Mouse (Mus musculus): ENCODE measurements around the gene Efcab14. TPM values are rescaled to one million over a fixed set of nuclear protein-coding genes. Genes with fewer than 3 reads are reported as not detected.

The Efcab14 gene
- polyA plus RNA-seq, 1 experiment from 2014 or later = 24.4 TPM

- H3K27ac ChIP-seq (ENCODE audit: low read length) = peak within 1 kb of the TSS; percentile 69
- peak; percentile 72 for DNase-seq (ENCODE audit: low spot score)
- peak; percentile 83 for ATAC-seq
- no peaks in the 10 kb centered on the region for H3K27me3 ChIP-seq (replicated peaks; ENCODE audit: insufficient read depth, low read length)
- H3K4me2 ChIP-seq (replicated peaks; ENCODE audit: low read depth, low read length) = peak within 1 kb of the TSS; percentile 82
- TF ChIP-seq EP300 (IDR thresholded peaks at IDR 0.05) (no peak), CTCF (IDR thresholded peaks at IDR 0.05) (peak; percentile 44)
- H3K4me3 ChIP-seq (ENCODE audit: low read depth, low read length) = peak within 1 kb of the TSS; percentile 76
- no peaks in the 10 kb centered on the region for H3K9me3 ChIP-seq (ENCODE audit: low read length)
- peak within 1 kb of the TSS; percentile 60 for H3K9ac ChIP-seq (replicated peaks; ENCODE audit: low read depth)
- peaks cover 12% of the 10 kb centered on the region; the same call in 1 of the 2 replicates for H3K36me3 ChIP-seq (ENCODE audit: insufficient read depth, low read length)
- WGBS = under 1% methylated on average over 34 of the region's 69 CpGs
- H3K4me1 ChIP-seq (ENCODE audit: insufficient read depth, low read depth, low read length) = no peaks in the 10 kb centered on the region
Measured at GRCm38 (mm10) chr4:115784769-115785510, 47.4 kb downstream of the Efcab14 start, which contains the start of gene Atpaf1. Gene Atpaf1 (plus strand): TSS chr4:115784812.

- ATAC-seq (no peak), DNase-seq (ENCODE audit: low spot score) (no peak)
- Histone ChIP-seq H3K4me2 (replicated peaks; ENCODE audit: low read depth, low read length) (peak overlapping the region; percentile 82), H3K9ac (replicated peaks; ENCODE audit: low read depth) (peak overlapping the region; percentile 60; the same call in 1 of the 2 replicates), H3K4me1 (ENCODE audit: insufficient read depth, low read depth, low read length) (no peaks in the 10 kb centered on the region), H3K27me3 (replicated peaks; ENCODE audit: insufficient read depth, low read length) (no peaks in the 10 kb centered on the region), H3K4me3 (ENCODE audit: low read depth, low read length) (peak overlapping the region; percentile 76), H3K36me3 (ENCODE audit: insufficient read depth, low read length) (peaks cover 14% of the 10 kb centered on the region; the same call in 1 of the 2 replicates), H3K27ac (ENCODE audit: low read length) (no peak overlapping the region), H3K9me3 (ENCODE audit: low read length) (no peaks in the 10 kb centered on the region)
- TF ChIP-seq EP300 (IDR thresholded peaks at IDR 0.05) (no peak), CTCF (IDR thresholded peaks at IDR 0.05) (no peak)
- WGBS = 34% methylated on average over 7 of the region's 7 CpGs
Measured at GRCm38 (mm10) chr4:115785511-115786034, 48.0 kb downstream of the Efcab14 start.

DNA sequence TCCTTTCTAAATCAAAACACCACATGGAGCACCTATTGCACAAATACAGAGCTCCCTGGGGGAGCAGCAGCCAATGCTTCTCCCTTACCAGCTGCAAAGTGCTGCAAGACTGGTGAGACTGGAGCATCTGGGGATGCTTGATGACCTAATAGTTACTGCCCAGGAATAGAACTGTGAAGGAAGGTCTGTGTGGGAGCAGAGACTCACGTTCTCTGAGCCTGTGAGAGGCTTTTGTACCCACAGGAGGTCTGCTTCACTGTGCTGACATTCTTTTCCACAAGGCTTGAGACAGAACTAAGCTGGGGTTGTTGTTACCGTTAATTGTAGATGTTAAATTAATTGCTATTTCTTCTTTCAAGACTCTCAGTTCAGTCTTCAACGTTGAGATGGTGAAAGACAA lies 53.3 kb downstream of the Efcab14 start:
- no peak for TF ChIP-seq CTCF (IDR thresholded peaks at IDR 0.05)
- TF ChIP-seq EP300 (IDR thresholded peaks at IDR 0.05) = no peak
- ATAC-seq = no peak
- H3K36me3 ChIP-seq (ENCODE audit: insufficient read depth, low read length) = peaks cover 30% of the 10 kb centered on the region
- 85% methylated on average over 3 of the region's 3 CpGs for WGBS
- no peaks in the 10 kb centered on the region for H3K4me1 ChIP-seq (ENCODE audit: insufficient read depth, low read depth, low read length)
- no peak overlapping the region for H3K27ac ChIP-seq (ENCODE audit: low read length)
- no peak overlapping the region for H3K4me3 ChIP-seq (ENCODE audit: low read depth, low read length)
- H3K9me3 ChIP-seq (ENCODE audit: low read length) = no peaks in the 10 kb centered on the region
- no peak for DNase-seq (ENCODE audit: low spot score)
- no peaks in the 10 kb centered on the region for H3K27me3 ChIP-seq (replicated peaks; ENCODE audit: insufficient read depth, low read length)
- H3K9ac ChIP-seq (replicated peaks; ENCODE audit: low read depth) = no peak overlapping the region
- H3K4me2 ChIP-seq (replicated peaks; ENCODE audit: low read depth, low read length) = no peak overlapping the region

GRCm38 (mm10) chr4:115795360-115795759 lies 57.8 kb downstream of the Efcab14 start:
- no peak overlapping the region for H3K4me2 ChIP-seq (replicated peaks; ENCODE audit: low read depth, low read length)
- H3K9me3 ChIP-seq (ENCODE audit: low read length) = no peaks in the 10 kb centered on the region
- ATAC-seq (peak; percentile 53), DNase-seq (ENCODE audit: low spot score) (peak; percentile 29)
- peaks cover 40% of the 10 kb centered on the region for H3K36me3 ChIP-seq (ENCODE audit: insufficient read depth, low read length)
- no peak overlapping the region for H3K9ac ChIP-seq (replicated peaks; ENCODE audit: low read depth)
- WGBS = 57% methylated on average over 3 of the region's 3 CpGs
- H3K4me1 ChIP-seq (ENCODE audit: insufficient read depth, low read depth, low read length) = no peaks in the 10 kb centered on the region
- H3K27me3 ChIP-seq (replicated peaks; ENCODE audit: insufficient read depth, low read length) = no peaks in the 10 kb centered on the region
- H3K4me3 ChIP-seq (ENCODE audit: low read depth, low read length) = no peak overlapping the region
- H3K27ac ChIP-seq (ENCODE audit: low read length) = no peak overlapping the region
- TF ChIP-seq CTCF (IDR thresholded peaks at IDR 0.05) = no peak
- TF ChIP-seq EP300 (IDR thresholded peaks at IDR 0.05) = no peak

- no peak for DNase-seq (ENCODE audit: low spot score)
- no peak overlapping the region for H3K4me3 ChIP-seq (ENCODE audit: low read depth, low read length)
- no peaks in the 10 kb centered on the region for H3K27me3 ChIP-seq (replicated peaks; ENCODE audit: insufficient read depth, low read length)
- H3K9ac ChIP-seq (replicated peaks; ENCODE audit: low read depth) = no peak overlapping the region
- H3K27ac ChIP-seq (ENCODE audit: low read length) = no peak overlapping the region
- WGBS = 58% methylated on average over 3 of the region's 3 CpGs
- peaks cover 28% of the 10 kb centered on the region for H3K36me3 ChIP-seq (ENCODE audit: insufficient read depth, low read length)
- TF ChIP-seq CTCF (IDR thresholded peaks at IDR 0.05) (no peak), EP300 (IDR thresholded peaks at IDR 0.05) (no peak)
- H3K9me3 ChIP-seq (ENCODE audit: low read length) = no peaks in the 10 kb centered on the region
- H3K4me2 ChIP-seq (replicated peaks; ENCODE audit: low read depth, low read length) = no peak overlapping the region
- no peak for ATAC-seq
- H3K4me1 ChIP-seq (ENCODE audit: insufficient read depth, low read depth, low read length) = no peaks in the 10 kb centered on the region
Measured at GRCm38 (mm10) chr4:115799981-115800380, 62.4 kb downstream of the Efcab14 start.

- H3K36me3 ChIP-seq (ENCODE audit: insufficient read depth, low read length) = no peaks in the 10 kb centered on the region
- H3K27me3 ChIP-seq (replicated peaks; ENCODE audit: insufficient read depth, low read length) = no peaks in the 10 kb centered on the region
- H3K4me2 ChIP-seq (replicated peaks; ENCODE audit: low read depth, low read length) = no peak overlapping the region
- no peaks in the 10 kb centered on the region for H3K4me1 ChIP-seq (ENCODE audit: insufficient read depth, low read depth, low read length)
- no peak for TF ChIP-seq EP300 (IDR thresholded peaks at IDR 0.05)
- TF ChIP-seq CTCF (IDR thresholded peaks at IDR 0.05) = no peak
- H3K4me3 ChIP-seq (ENCODE audit: low read depth, low read length) = no peak overlapping the region
- 84% methylated on average over 4 of the region's 4 CpGs for WGBS
- no peak overlapping the region for H3K9ac ChIP-seq (replicated peaks; ENCODE audit: low read depth)
- H3K9me3 ChIP-seq (ENCODE audit: low read length) = no peaks in the 10 kb centered on the region
- no peak overlapping the region for H3K27ac ChIP-seq (ENCODE audit: low read length)
- no peak for DNase-seq (ENCODE audit: low spot score)
- ATAC-seq = no peak
Measured at GRCm38 (mm10) chr4:115812326-115812725, 74.8 kb downstream of the Efcab14 start.

Data from lung, postnatal 0 days (tissue).